Mouse (Mus musculus) heart, postnatal 0 days (tissue): Measurements from ENCODE around the gene Ermp1. TPM values are rescaled to one million over a fixed set of nuclear protein-coding genes. Genes with fewer than 3 reads are reported as not detected.
A peak's percentile ranks its signal among the peaks of the same experiment; 100 is the strongest.
"Not testable (repeated sequence)": the region's sequence is repeated elsewhere in the genome, so short reads cannot be mapped to it uniquely, and the experiment has no call there.

Source experiments
- ATAC-seq: fragments of 200-750 bp; cut with Nextera tagmentation; 2 replicates; pipeline ENCODE4 v1.8.0; 2017; ENCODE audit warnings: low read depth, moderate number of reproducible peaks, moderate library complexity; ENCODE audit not compliant: insufficient read depth
- DNase-seq: peaks from one replicate; pipeline ENCODE4 v3.0.0-alpha.2; 2016; ENCODE audit warnings: low spot score
- H3K27ac ChIP-seq: fragments of 300-500 bp; sonication (generic); 2 replicates; pipeline ENCODE4 v1.5.1; 2014; ENCODE audit warnings: low read depth, mild to moderate bottlenecking
- H3K27me3 ChIP-seq: fragments of 300-500 bp; sonication (generic); 2 replicates; pipeline ENCODE4 v1.6.1; 2014; ENCODE audit warnings: low read length, mixed read lengths; ENCODE audit not compliant: control insufficient read depth, insufficient read depth
- H3K36me3 ChIP-seq: fragments of 300-500 bp; sonication (generic); replicated peaks from 2 replicates; pipeline ENCODE4 v1.6.1; 2014; ENCODE audit warnings: low read length, mixed read lengths; ENCODE audit not compliant: control insufficient read depth, insufficient read depth
- H3K4me1 ChIP-seq: fragments of 300-500 bp; sonication (generic); 2 replicates; pipeline ENCODE4 v1.6.1; 2014; ENCODE audit warnings: antibody characterized with exemption; ENCODE audit not compliant: control insufficient read depth, insufficient read depth
- H3K4me2 ChIP-seq: fragments of 300-500 bp; sonication (generic); 2 replicates; pipeline ENCODE4 v1.6.1; 2014; ENCODE audit warnings: low read depth, mild to moderate bottlenecking, low read length, moderate library complexity
- H3K4me3 ChIP-seq: fragments of 300-500 bp; sonication (generic); 2 replicates; pipeline ENCODE4 v1.5.1; 2014; ENCODE audit warnings: low read depth, low read length
- H3K9ac ChIP-seq: fragments of 300-500 bp; sonication (generic); replicated peaks from 2 replicates; pipeline ENCODE4 v1.6.1; 2014; ENCODE audit warnings: low read depth, low read length, mixed read lengths
- H3K9me3 ChIP-seq: fragments of 300-500 bp; sonication (generic); replicated peaks from 2 replicates; pipeline ENCODE4 v1.6.1; 2016; ENCODE audit warnings: low read length; ENCODE audit not compliant: control insufficient read depth
- CTCF ChIP-seq: IDR thresholded peaks from 2 replicates; pipeline ENCODE4 v1.5.1; 2016; ENCODE audit warnings: antibody characterized with exemption, control low read depth, low read depth
- EP300 ChIP-seq: IDR thresholded peaks from 2 replicates; pipeline ENCODE4 v1.6.1; 2016; ENCODE audit warnings: antibody characterized with exemption, low read depth
- WGBS: fragments of 180-500 bp; shearing (Covaris S2); extraction: QIAGEN DNeasy Blood & Tissue Kit; methylation state at CpG from one replicate; pipeline ENCODE4 v1.1.7; 2014; 5-methylcytosine and 5-hydroxymethylcytosine counted together
- polyA plus RNA-seq: library from polyadenylated mRNA; unstranded; fragments of >200 nt; fragmentation: Nextera tagmentation; extraction: Ambion mirVana; gene quantifications from 2 replicates; pipeline ENCODE4 v1.2.1, GENCODE M21; 2015
- total RNA-seq: library from RNA; depleted of rRNA; stranded (reverse); fragments of >200 nt; gene quantifications from 2 replicates; pipeline ENCODE4 v1.2.3, GENCODE M21; 2014; ENCODE audit warnings: low replicate concordance

Gene Ermp1
- total and polyA plus RNA-seq, 2 experiments from 2014 or later = 3.1 to 24.4 TPM

- Histone ChIP-seq H3K27me3 (no peaks in the 10 kb centered on the region), H3K27ac (no peak overlapping the region), H3K9ac (no peak overlapping the region; the same call in 1 of the 2 replicates), H3K9me3 (no peaks in the 10 kb centered on the region), H3K4me2 (no peak overlapping the region), H3K4me1 (no peaks in the 10 kb centered on the region), H3K4me3 (no peak overlapping the region), H3K36me3 (peaks cover 80% of the 10 kb centered on the region)
- DNase-seq (no peak), ATAC-seq (no peak)
- WGBS = 94% methylated on average over 5 of the region's 5 CpGs
- TF ChIP-seq EP300 (no peak), CTCF (no peak)
Observed at GRCm38 (mm10) chr19:29598981-29599380, 49.2 kb downstream of the Ermp1 start.

DNA sequence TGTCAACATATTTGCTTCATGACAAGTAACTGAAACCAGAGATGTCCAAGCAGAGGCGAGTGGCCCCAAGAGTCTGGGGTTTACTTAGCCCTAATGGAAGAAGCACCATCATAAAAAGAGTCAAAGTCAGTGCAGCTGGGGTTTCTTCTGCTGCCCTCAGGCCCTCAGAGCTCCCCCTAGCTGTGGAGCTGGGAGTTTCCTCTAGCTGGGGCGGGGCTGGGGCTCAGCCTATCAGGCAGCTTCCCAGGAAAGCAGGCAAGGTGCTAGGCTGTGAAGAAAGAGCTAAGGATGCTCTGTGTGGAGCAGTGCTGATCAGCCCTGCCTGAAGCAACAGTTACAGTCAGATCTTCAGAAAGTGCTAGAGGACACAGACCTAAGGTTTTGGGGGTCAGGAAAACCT lies 51.2 kb downstream of the Ermp1 start:
- H3K36me3 ChIP-seq = peaks cover 62% of the 10 kb centered on the region
- ATAC-seq = no peak
- TF ChIP-seq CTCF = peak; percentile 21; the same call in 1 of the 2 replicates
- no peak for TF ChIP-seq EP300
- no peak for DNase-seq
- H3K9ac ChIP-seq = no peak overlapping the region
- H3K9me3 ChIP-seq = no peaks in the 10 kb centered on the region
- H3K4me3 ChIP-seq = no peak overlapping the region
- no peaks in the 10 kb centered on the region for H3K27me3 ChIP-seq
- H3K27ac ChIP-seq = no peak overlapping the region
- no peaks in the 10 kb centered on the region for H3K4me1 ChIP-seq
- 98% methylated on average over 2 of the region's 2 CpGs for WGBS
- no peak overlapping the region for H3K4me2 ChIP-seq

GRCm38 (mm10) chr19:29596276-29596675 lies 51.9 kb downstream of the Ermp1 start:
- Histone ChIP-seq H3K36me3 (peaks cover 68% of the 10 kb centered on the region), H3K27me3 (no peaks in the 10 kb centered on the region), H3K4me2 (no peak overlapping the region), H3K4me3 (no peak overlapping the region), H3K9ac (no peak overlapping the region), H3K4me1 (no peaks in the 10 kb centered on the region), H3K27ac (no peak overlapping the region), H3K9me3 (no peaks in the 10 kb centered on the region)
- DNase-seq (no peak), ATAC-seq (no peak)
- TF ChIP-seq CTCF = no peak
- TF ChIP-seq EP300 = no peak
- 92% methylated on average over 3 of the region's 3 CpGs for WGBS

DNA sequence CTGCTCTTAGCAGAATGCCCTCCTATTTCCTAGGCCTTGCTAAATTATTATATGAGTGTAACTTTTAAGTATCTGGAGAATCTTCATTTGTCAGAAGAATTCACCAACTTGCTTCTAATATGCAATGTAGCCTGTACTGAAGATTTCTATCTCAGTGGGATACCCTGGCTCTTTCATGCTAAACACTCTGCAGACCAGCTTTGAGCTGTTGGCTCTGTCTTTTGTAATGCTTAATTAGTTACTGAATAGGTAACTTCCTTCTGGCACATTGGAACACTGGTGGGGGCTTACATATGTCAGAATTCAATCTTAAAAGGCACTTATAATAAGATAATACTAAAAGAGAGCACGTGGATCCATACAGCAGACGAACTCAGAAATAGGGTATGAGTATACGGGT lies 54.4 kb downstream of the Ermp1 start:
- 91% methylated on average over 3 of the region's 3 CpGs for WGBS
- H3K36me3 ChIP-seq = peaks cover 50% of the 10 kb centered on the region
- H3K27ac ChIP-seq = not testable (repeated sequence)

DNA sequence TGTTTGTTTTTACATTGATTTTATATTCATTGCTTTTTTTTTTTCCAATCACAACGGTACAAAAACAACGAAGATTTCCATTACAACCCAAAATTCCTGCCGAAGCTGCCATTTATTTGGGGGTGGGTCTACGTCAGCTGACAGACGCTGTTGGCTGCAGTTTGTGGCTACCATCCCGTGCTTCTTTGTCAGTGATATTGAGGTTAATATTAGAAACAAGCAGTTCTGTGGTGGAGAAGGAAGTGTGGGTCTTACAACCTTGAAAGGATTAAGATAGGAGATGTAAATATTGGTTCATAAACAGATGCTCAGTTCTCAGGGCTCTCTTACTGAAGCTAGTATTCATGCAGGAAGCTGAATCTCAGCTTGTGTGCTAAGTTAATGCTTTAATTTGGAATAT lies 64.5 kb downstream of the Ermp1 start:
- TF ChIP-seq EP300 = no peak
- TF ChIP-seq CTCF = no peak
- no peak overlapping the region for H3K4me2 ChIP-seq
- H3K9ac ChIP-seq = no peak overlapping the region
- H3K4me3 ChIP-seq = no peak overlapping the region
- 73% methylated on average over 6 of the region's 6 CpGs for WGBS
- no peak overlapping the region for H3K27ac ChIP-seq
- H3K4me1 ChIP-seq = no peaks in the 10 kb centered on the region
- peaks cover 58% of the 10 kb centered on the region for H3K36me3 ChIP-seq
- DNase-seq = no peak
- H3K27me3 ChIP-seq = no peaks in the 10 kb centered on the region
- H3K9me3 ChIP-seq = no peaks in the 10 kb centered on the region
- ATAC-seq = no peak

More for the DNA sequence above, 54.4 kb downstream of the Ermp1 start:
- not testable (repeated sequence) for ATAC-seq, H3K9me3 ChIP-seq, H3K27me3 ChIP-seq, DNase-seq, H3K4me3 ChIP-seq, H3K4me1 ChIP-seq, H3K4me2 ChIP-seq, H3K9ac ChIP-seq

DNA sequence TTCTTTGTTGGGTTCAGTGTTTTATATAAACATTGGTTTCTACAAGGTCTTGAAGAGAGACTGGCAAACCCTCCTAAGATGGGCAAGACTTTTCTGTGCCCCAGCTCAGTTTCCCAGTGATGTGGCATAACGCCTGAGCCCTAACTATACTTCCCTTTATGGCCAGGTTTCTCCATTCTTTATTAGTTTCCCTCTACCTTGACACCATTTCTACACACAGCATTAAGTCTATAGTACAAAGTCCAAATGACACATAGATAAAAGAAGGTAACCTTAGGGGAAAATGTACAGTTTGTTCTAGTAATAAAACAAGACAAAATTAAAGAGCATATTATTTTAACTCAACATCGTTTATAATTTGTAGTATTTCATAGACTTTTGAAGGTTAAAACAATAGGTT lies 65.8 kb downstream of the Ermp1 start:
- WGBS = 91% methylated on average over 2 of the region's 2 CpGs
- TF ChIP-seq CTCF (no peak), EP300 (no peak)
- H3K9me3 ChIP-seq = no peaks in the 10 kb centered on the region
- ATAC-seq (no peak), DNase-seq (no peak)
- no peak overlapping the region for H3K4me3 ChIP-seq
- H3K9ac ChIP-seq = no peak overlapping the region
- H3K27ac ChIP-seq = no peak overlapping the region
- H3K4me1 ChIP-seq = no peaks in the 10 kb centered on the region
- H3K4me2 ChIP-seq = no peak overlapping the region
- no peaks in the 10 kb centered on the region for H3K27me3 ChIP-seq
- peaks cover 58% of the 10 kb centered on the region for H3K36me3 ChIP-seq
